Mouse (Mus musculus): ENCODE measurements around the gene Mroh3.
A peak's percentile ranks its signal among the peaks of the same experiment; 100 is the strongest.

Mroh3 gene

GRCm38 (mm10) chr1:136228328-136229039, 15.9 kb upstream of the Mroh3 start:
- no peak for DNase-seq (ENCODE audit: low spot score in 2 of 2)

- no peak for DNase-seq (ENCODE audit: low spot score in 2 of 2)
These were observed 15.2 kb upstream of the Mroh3 start for GRCm38 (mm10) chr1:136227870-136228269.

DNA sequence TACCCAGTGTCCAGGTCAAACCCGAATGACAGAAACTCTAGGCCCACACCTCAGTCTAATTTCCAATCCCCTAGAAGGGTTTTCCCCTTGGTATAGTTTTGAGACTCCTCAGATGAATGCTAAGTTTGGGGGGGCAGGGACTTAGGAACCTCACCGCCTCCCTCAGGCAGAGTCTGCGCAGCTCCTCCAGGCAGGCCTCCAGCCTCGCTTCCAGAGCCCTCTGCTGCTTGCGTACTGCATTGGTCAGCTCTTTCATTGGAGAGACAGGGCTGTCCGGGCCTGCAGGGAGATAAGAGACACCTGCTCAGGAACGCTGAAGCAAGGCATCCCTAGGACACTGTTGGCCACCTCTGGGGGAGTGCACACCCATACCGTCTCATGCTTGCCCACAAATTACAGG, 14.0 kb upstream of the Mroh3 start:
- DNase-seq (ENCODE audit: low spot score in 2 of 2): no peak

- no peak for DNase-seq (ENCODE audit: low spot score in 2 of 2)
These were observed 13.2 kb upstream of the Mroh3 start for GRCm38 (mm10) chr1:136225846-136226245.

DNA sequence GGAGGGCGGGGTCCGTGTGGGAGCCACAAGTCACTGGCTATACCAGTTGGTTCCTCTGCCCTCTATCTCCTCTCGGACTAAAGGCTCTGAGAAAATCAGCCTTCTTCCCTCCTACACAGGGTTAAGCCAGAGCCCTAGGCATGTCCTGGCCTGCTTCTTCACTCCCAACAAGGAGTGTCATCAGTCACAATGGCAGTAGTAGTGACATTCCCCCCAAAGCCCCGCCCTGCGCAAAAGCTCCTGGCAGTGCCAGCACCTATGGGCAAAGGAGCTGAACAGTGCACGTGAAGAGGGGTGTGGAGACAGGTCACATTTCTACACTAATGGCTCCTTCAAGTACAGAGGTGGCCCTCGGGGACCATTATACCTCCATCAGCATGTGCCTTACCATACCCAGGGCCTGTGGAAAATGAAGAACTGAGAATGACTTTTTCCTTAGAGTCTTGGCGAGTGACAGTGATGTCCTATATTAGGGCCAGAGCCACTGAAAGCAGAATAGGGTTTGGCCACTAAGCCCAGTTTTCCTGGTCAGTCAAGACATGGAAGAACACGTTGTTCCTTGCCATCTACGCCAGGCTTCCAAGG, 11.2 kb upstream of the Mroh3 start:
- DNase-seq (ENCODE audit: low spot score in 2 of 2): no peak

GRCm38 (mm10) chr1:136222386-136222785, 9.8 kb upstream of the Mroh3 start:
- DNase-seq (ENCODE audit: low spot score in 2 of 2): no peak

- no peak for DNase-seq (ENCODE audit: low spot score in 2 of 2)
These were observed 7.6 kb upstream of the Mroh3 start for GRCm38 (mm10) chr1:136220037-136220871.

- no peak for DNase-seq (ENCODE audit: low spot score in 2 of 2)
These were observed 1.7 kb upstream of the Mroh3 start for GRCm38 (mm10) chr1:136214304-136214703.

DNA sequence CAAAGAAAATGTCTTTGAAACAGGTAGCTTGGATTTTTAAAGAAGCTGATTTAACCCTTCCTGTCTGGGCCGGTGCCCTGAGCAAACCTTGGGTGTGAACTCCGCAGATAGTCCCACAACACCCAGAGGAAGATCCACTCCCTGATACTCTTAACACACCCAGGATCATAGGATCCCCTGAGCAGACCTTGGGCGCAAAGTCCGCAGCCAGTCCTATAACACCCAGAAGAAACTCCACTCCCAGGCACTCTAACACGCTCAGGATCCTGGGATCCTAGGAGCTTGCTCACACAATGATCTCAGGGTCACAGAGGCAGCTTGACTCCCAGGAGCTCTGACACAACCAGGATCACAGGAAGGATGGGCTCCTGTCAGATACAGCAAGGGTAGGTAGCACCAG, 22.6 kb downstream of the Mroh3 start:
- no peak for DNase-seq (ENCODE audit: low spot score in 2 of 2)

DNA sequence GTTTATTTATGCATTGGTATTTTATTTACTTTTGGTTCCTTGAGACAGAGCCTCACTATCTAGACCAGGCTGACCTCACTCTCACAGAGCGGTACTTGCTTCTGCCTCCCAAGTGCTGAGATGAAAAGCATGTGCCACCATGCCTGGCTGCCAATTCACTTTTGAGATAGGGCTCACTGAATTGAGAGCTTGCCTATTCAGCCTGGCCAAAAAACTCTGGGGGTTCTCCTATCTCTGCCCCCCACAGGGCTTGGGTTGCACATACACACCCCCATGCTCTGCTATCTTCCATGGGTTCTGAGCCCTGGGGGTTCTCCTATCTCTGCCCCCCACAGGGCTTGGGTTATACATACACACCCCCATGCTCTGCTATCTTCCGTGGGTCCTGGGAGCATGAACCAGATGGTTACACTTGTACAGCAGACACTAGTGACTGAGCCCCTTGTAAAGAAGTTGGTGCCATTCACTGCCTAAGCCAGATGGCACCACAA, 33.1 kb downstream of the Mroh3 start:
- DNase-seq (ENCODE audit: low spot score in 2 of 2): no peak

DNA sequence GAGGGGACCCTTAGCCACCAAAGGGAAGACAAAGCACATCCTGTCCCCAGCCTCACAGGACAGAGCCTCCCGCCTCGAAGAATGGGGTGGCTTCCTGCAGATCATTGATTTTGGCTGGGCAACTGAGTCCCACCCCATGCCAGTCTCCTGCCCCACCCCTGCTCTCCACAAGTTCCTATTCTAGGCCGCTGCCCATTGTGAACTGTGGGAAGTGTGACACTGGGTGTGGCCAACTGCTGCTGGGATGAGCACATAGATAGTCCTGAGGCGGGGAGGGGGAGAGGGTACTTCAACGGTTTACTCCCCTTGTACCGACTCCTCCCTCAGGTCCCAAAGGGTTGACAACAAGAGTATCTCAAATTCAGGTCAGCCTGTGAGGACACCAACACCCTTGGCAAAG, 33.9 kb downstream of the Mroh3 start:
- no peak for DNase-seq (ENCODE audit: low spot score in 2 of 2)

DNA sequence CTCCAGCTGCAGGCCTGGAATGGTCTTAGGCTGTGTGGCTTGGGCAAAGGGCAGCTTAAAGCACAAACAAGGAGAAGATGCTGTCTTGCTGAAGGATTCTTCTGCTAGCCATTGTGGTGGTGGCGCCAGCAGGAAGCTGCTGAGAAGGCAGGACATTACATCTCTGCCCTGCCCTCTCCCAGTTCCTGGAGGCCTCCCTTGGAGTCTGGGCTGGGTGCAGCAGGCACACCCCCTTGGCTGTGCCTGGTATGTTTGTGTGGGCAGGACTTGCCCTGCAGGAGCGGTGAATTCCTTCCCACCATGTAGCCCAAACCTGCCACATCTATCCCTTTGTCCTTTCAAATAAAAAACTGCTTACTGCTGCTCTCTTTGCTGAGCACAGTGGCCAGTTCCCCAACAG, 35.5 kb downstream of the Mroh3 start:
- no peak for DNase-seq (ENCODE audit: low spot score in 2 of 2)

DNA sequence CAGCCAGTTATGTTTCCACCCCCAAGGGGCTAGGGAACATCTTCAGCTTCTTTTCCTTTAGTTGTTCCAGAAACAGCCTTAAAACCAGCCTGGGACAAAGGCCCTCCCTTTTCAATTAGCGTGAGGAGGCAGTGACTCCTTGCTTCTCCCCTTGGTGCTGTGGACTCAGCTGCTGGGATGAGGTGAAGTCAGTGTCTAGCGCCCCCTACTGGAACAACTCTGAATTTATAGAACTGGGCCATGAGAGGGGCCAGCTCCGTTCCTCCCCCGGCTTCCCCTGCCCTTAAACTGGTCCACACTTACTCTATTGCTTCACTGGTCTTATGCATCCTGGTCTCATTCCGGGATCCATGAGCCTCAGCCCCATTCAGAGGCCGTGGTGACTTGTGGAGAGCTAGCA, 37.4 kb downstream of the Mroh3 start:
- DNase-seq (ENCODE audit: low spot score in 2 of 2): peak; percentile 60 to 61

DNA sequence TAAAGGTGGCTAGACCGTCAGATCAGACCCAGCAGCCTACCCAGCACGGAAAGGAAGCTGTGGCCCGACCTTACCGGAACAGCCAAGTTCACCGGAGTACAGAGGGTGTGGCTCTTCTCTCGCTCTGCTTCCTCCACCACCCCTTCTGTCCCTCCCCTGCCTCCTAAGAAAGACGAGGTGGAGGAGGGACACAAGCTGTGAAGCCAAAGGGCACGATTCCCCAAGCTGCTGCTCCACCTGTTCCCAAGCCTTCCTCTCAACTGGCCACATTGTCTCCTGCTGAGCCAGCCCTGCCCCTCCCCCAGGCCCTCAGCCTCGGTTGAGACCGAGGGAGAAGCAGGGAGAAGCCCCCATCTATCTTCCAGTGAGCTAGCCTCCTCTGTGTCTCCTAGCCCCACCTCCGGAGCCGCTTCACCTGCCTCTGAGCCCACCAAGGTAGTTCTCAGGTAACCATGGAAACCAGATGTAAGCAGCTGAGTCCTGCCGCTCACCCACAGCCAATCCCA, 38.5 kb downstream of the Mroh3 start:
- peak in 1 of 2 experiments; percentile 8 for DNase-seq (ENCODE audit: low spot score in 2 of 2)

GRCm38 (mm10) chr1:136172696-136173095, 39.9 kb downstream of the Mroh3 start:
- no peak for DNase-seq (ENCODE audit: low spot score in 2 of 2)

GRCm38 (mm10) chr1:136170109-136170508, 42.5 kb downstream of the Mroh3 start:
- DNase-seq (ENCODE audit: low spot score in 2 of 2): peak; percentile 79 to 80

GRCm38 (mm10) chr1:136167657-136168056, 45.0 kb downstream of the Mroh3 start:
- DNase-seq (ENCODE audit: low spot score in 2 of 2): peak; percentile 56 to 60

- no peak for DNase-seq (ENCODE audit: low spot score in 2 of 2)
These were observed 47.2 kb downstream of the Mroh3 start for GRCm38 (mm10) chr1:136165436-136165835.

GRCm38 (mm10) chr1:136161333-136161921, 51.2 kb downstream of the Mroh3 start:
- DNase-seq (ENCODE audit: low spot score in 2 of 2): no peak

DNA sequence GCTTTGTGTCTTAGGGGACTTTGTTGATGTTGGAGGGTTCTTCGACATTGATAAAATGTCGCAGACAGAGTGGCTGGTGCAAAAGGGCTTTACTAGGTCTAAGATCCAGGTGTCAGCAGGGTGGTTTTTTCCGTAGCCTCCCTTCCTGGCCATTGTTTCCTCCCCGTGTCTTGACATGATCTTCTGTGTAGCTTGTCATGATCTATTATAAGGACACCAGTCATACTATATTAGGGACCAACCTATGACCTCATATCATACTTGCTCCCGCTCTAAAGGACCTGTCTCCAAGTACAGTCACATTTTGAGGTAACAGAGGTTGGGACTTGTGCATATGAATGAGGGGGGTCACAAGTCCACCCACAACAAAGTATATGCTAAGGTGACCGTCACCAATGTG, 51.7 kb downstream of the Mroh3 start:
- no peak for DNase-seq (ENCODE audit: low spot score in 2 of 2)

DNA sequence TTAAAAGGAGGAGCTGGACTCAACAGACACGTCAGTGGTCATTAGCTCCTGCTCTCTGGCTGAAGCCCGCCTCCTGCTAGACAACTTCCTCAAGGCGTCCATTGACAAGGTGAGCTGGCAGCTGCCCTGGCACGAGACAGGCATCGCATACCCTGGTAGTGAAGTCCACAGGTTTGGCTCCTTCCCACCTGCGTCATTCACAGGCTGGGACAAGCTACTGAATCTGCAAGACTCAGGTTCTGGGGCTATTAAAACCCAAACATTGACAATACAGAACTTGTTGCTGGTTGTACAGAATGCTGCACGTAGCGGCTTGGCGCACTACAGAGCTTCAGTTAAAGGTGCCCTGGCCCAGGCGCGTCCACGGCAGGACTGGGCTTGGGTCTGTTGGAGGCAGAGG, 52.3 kb downstream of the Mroh3 start:
- no peak for DNase-seq (ENCODE audit: low spot score in 2 of 2)

DNA sequence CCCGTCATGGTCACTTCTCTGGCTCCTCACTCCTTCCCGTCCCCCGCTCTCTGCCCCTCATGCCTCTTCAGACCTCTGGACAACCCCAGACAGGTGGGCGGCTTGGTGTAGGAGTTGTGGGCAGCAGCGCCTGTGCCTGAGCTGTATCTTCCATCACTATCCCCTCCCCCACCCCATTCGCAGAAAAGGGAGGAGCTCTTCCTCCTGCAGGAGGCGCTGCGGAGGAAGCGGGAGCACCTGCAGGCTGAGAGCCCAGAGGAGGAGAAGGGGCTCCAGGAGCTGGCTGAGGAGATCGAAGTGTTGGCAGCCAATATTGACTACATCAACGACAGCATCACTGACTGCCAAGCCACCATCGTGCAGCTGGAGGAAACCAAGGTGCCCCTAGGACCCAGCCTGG, 52.8 kb downstream of the Mroh3 start:
- no peak for DNase-seq (ENCODE audit: low spot score in 2 of 2)
